Mouse (Mus musculus) myocyte (in vitro differentiated cells): ENCODE data around the gene Vps13d. TPM values are rescaled to one million over a fixed set of nuclear protein-coding genes. Genes with fewer than 3 reads are reported as not detected.

ENCODE experiments used
- H3K27me3 ChIP-seq: one replicate; pipeline ENCODE4 v1.6.1; 2011; ENCODE audit not compliant: control insufficient read depth, insufficient read depth, insufficient read length
- H3K36me3 ChIP-seq: one replicate; pipeline ENCODE4 v1.6.1; 2011; ENCODE audit not compliant: control insufficient read depth, insufficient read depth
- H3K4me2 ChIP-seq: one replicate; pipeline ENCODE4 v1.6.1; 2011; ENCODE audit warnings: low read depth, control low read depth
- H3K4me3 ChIP-seq: one replicate; pipeline ENCODE4 v1.5.1; 2011; ENCODE audit warnings: mild to moderate bottlenecking, control low read depth, moderate library complexity
- H3K79me2 ChIP-seq: one replicate; pipeline ENCODE4 v1.6.1; 2011; ENCODE audit not compliant: control insufficient read depth, insufficient read depth
- H3ac ChIP-seq: one replicate; pipeline ENCODE4 v1.6.1; 2011; ENCODE audit not compliant: control insufficient read depth, insufficient read length
- CEBPB ChIP-seq: IDR thresholded peaks from 2 replicates; pipeline ENCODE4 v1.6.1; 2011; ENCODE audit warnings: mild to moderate bottlenecking, moderate library complexity; ENCODE audit not compliant: poor library complexity, insufficient read depth, severe bottlenecking
- E2F4 ChIP-seq: IDR thresholded peaks from one replicate; pipeline ENCODE4 v1.6.1; 2011; ENCODE audit warnings: mild to moderate bottlenecking, control low read depth, moderate library complexity; ENCODE audit not compliant: insufficient read depth
- MAX ChIP-seq: IDR thresholded peaks from one replicate; pipeline ENCODE4 v1.6.1; 2011; ENCODE audit warnings: low read depth, mild to moderate bottlenecking, control low read depth
- MYOD1 ChIP-seq, 3 experiments: IDR thresholded peaks; one replicate each; pipeline ENCODE4 v1.6.1; 2011; ENCODE audit warnings: control low read depth in 2 of 3, low read depth in 2 of 3, mild to moderate bottlenecking in 2 of 3, moderate library complexity in 1 of 3; ENCODE audit not compliant: insufficient read length in 2 of 3, control insufficient read depth in 1 of 3
- MYOG ChIP-seq, 3 experiments: IDR thresholded peaks; one replicate each; pipeline ENCODE4 v1.6.1; 2011; ENCODE audit warnings: control low read depth in 2 of 3, low read depth in 2 of 3, mild to moderate bottlenecking in 2 of 3; ENCODE audit not compliant: insufficient read length in 2 of 3, control insufficient read depth in 1 of 3, insufficient read depth in 1 of 3
- POLR2A ChIP-seq: IDR thresholded peaks from one replicate; pipeline ENCODE4 v1.6.1; 2011; ENCODE audit warnings: low read depth, mild to moderate bottlenecking, control low read depth, moderate library complexity; ENCODE audit not compliant: insufficient read length
- POLR2AphosphoS2 ChIP-seq: IDR thresholded peaks from one replicate; pipeline ENCODE4 v1.6.1; 2011; ENCODE audit warnings: low read depth, control low read depth; ENCODE audit not compliant: insufficient read length
- REST ChIP-seq: IDR thresholded peaks from one replicate; pipeline ENCODE4 v1.6.1; 2011; ENCODE audit warnings: mild to moderate bottlenecking, control low read depth, moderate library complexity; ENCODE audit not compliant: insufficient read depth, insufficient read length
- SRF ChIP-seq: IDR thresholded peaks from one replicate; pipeline ENCODE4 v1.6.1; 2011; ENCODE audit warnings: low read depth; ENCODE audit not compliant: control insufficient read depth, insufficient read length
- TCF12 ChIP-seq: IDR thresholded peaks from one replicate; pipeline ENCODE4 v1.6.1; 2011; ENCODE audit warnings: mild to moderate bottlenecking, control low read depth; ENCODE audit not compliant: poor library complexity, insufficient read depth, severe bottlenecking
- TCF3 ChIP-seq: IDR thresholded peaks from one replicate; pipeline ENCODE4 v1.6.1; 2011; ENCODE audit warnings: low read depth, control low read depth; ENCODE audit not compliant: insufficient read length
- USF1 ChIP-seq: IDR thresholded peaks from one replicate; pipeline ENCODE4 v1.6.1; 2011; ENCODE audit warnings: low read depth, mild to moderate bottlenecking, control low read depth, moderate library complexity
- polyA plus RNA-seq: library from polyadenylated mRNA; unstranded; fragments of >200 nt; fragmentation: generic; extraction: Trizol; gene quantifications from one replicate; pipeline ENCODE4 v1.2.1, GENCODE M21; 2012; ENCODE audit warnings: missing spikeins

The Vps13d gene
- polyA plus RNA-seq, 1 experiment: 20.0 TPM

DNA sequence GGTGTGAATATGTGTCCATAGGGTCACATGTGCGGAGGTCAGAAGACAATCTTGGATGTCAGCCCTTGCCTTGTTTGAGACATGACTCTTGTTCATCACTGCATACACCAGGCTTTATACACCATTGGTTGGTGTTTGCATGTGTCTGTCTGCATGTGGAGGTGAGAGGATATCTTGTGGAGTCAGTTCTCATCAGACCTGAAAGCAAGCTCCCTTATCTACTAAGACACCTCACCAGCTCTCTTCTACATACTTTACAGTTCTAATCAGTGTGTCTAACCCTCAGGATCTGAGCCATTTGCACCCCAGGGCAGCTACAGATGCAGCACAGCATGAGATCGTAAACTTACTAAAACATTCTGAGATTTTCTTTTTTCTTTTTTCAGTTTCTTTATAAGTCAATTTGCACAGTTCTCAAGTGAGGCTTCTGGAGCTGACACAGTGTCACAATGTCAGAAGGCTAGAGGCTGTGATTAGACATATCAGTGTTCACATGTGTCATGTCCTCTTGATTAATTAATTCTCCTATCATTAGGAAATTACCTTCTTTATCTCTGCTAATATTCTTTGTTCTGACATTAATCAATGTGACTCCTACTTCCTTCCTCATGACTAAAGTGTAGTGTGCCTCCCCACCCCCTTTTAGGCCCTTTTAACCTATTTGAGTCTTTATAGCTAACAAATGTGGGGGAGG lies 135.9 kb downstream of the Vps13d start:
- no peak overlapping the region for H3K4me2 ChIP-seq
- H3K27me3 ChIP-seq: no peaks in the 10 kb centered on the region
- TF ChIP-seq POLR2AphosphoS2: no peak
- no peak for TF ChIP-seq SRF
- TF ChIP-seq CEBPB: no peak
- TF ChIP-seq MYOD1 (IDR thresholded peaks at IDR 0.05; ENCODE audit: control insufficient read depth in 1 of 3, insufficient read length in 2 of 3, low read depth in 2 of 3): no peak
- no peak for TF ChIP-seq USF1
- no peak for TF ChIP-seq MAX
- TF ChIP-seq REST: no peak
- no peak for TF ChIP-seq E2F4
- TF ChIP-seq TCF3: no peak
- no peak for TF ChIP-seq POLR2A
- no peaks in the 10 kb centered on the region for H3K79me2 ChIP-seq
- H3ac ChIP-seq: no peak overlapping the region
- no peak overlapping the region for H3K4me3 ChIP-seq
- H3K36me3 ChIP-seq: peaks cover 44% of the 10 kb centered on the region

GRCm38 (mm10) chr4:145056346-145056745 lies 138.5 kb downstream of the Vps13d start:
- H3K79me2 ChIP-seq: no peaks in the 10 kb centered on the region
- no peak overlapping the region for H3K4me3 ChIP-seq
- TF ChIP-seq MAX: no peak
- H3K4me2 ChIP-seq: no peak overlapping the region
- H3K27me3 ChIP-seq: no peaks in the 10 kb centered on the region
- H3ac ChIP-seq: no peak overlapping the region
- H3K36me3 ChIP-seq: peaks cover 52% of the 10 kb centered on the region

DNA sequence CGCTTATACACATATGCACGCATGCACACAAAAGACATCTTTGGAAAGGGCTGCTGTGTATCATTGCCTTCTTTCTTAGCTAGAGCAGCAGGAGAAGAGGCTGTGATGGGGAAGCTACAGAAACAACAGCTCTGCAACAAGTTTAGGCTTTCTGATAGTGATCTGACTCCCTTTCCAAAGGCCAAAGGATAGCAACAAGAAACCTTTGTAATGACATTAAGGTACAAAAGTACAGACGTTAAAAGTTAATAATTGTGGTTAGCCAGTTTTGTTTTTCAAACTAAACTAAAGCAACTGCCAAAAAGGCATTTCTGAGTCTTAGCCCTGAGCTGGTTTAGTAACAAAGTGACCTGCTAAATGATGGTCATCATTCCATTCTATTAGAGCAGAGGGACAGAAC lies 139.0 kb downstream of the Vps13d start:
- TF ChIP-seq REST (no peak), TCF12 (no peak), E2F4 (no peak), MYOD1 (IDR thresholded peaks at IDR 0.05; ENCODE audit: control insufficient read depth in 1 of 3, insufficient read length in 2 of 3, low read depth in 2 of 3) (no peak), SRF (no peak), POLR2A (no peak), MYOG (IDR thresholded peaks at IDR 0.05; ENCODE audit: control insufficient read depth in 1 of 3, insufficient read depth in 1 of 3, insufficient read length in 2 of 3, low read depth in 2 of 3) (no peak), MAX (no peak), POLR2AphosphoS2 (no peak), USF1 (no peak), TCF3 (no peak), CEBPB (no peak)
- Histone ChIP-seq H3K27me3 (no peaks in the 10 kb centered on the region), H3K79me2 (no peaks in the 10 kb centered on the region), H3K4me2 (no peak overlapping the region), H3K4me3 (no peak overlapping the region), H3ac (no peak overlapping the region), H3K36me3 (peaks cover 52% of the 10 kb centered on the region)

- Histone ChIP-seq H3K27me3 (no peaks in the 10 kb centered on the region), H3K36me3 (peaks cover 46% of the 10 kb centered on the region), H3K4me2 (no peak overlapping the region), H3ac (no peak overlapping the region), H3K4me3 (no peak overlapping the region), H3K79me2 (no peaks in the 10 kb centered on the region)
- TF ChIP-seq MYOD1 (IDR thresholded peaks at IDR 0.05; ENCODE audit: control insufficient read depth in 1 of 3, insufficient read length in 2 of 3, low read depth in 2 of 3): no peak
- no peak for TF ChIP-seq TCF3
Measured at GRCm38 (mm10) chr4:145054369-145054768, 140.4 kb downstream of the Vps13d start.

- TF ChIP-seq MYOD1 (IDR thresholded peaks at IDR 0.05; ENCODE audit: control insufficient read depth in 1 of 3, insufficient read length in 2 of 3, low read depth in 2 of 3) (no peak), MAX (no peak), MYOG (IDR thresholded peaks at IDR 0.05; ENCODE audit: control insufficient read depth in 1 of 3, insufficient read depth in 1 of 3, insufficient read length in 2 of 3, low read depth in 2 of 3) (no peak), TCF3 (no peak), REST (no peak), POLR2A (no peak), TCF12 (no peak), SRF (no peak), E2F4 (no peak), POLR2AphosphoS2 (no peak), CEBPB (no peak), USF1 (no peak)
- H3K4me2 ChIP-seq: no peak overlapping the region
- H3K27me3 ChIP-seq: no peaks in the 10 kb centered on the region
- H3K4me3 ChIP-seq: no peak overlapping the region
- H3ac ChIP-seq: no peak overlapping the region
- no peaks in the 10 kb centered on the region for H3K79me2 ChIP-seq
- H3K36me3 ChIP-seq: peaks cover 49% of the 10 kb centered on the region
Measured at GRCm38 (mm10) chr4:145052697-145053096, 142.1 kb downstream of the Vps13d start.
